Mouse (Mus musculus) liver, adult 2 months (tissue): Measurements from ENCODE around the gene Dbi.

ENCODE experiments used
- CTCF ChIP-seq: fragments of 200-500 bp; IDR thresholded peaks from 2 replicates; pipeline ENCODE4 v1.5.1; 2011; ENCODE audit warnings: low read depth, low read length, control low read depth
- POLR2A ChIP-seq: fragments of 200-500 bp; IDR thresholded peaks from 2 replicates; pipeline ENCODE4 v1.6.1; 2011; ENCODE audit warnings: low read length, control low read depth; ENCODE audit not compliant: insufficient read depth; ENCODE audit errors: extremely low read depth

DNA sequence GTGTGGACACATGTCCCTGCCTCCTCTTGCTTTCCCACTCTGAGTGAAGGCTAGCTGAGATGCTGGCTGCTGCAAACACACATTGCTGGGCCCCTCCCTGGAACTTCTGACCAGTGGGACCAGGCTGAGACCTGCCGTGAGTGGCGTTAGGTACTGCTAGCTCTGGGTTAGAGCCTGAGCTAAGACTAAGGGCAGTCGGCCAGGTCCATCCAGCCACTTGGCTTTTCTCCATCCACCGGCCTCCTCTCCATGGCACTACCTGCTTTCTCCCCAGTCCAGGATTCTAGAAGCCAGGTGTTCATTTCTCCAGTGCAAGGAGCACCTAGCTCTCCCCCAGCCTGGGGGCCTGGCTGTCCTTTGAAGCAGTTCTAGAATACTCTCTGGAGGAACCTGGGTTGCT is 45.9 kb downstream of the Dbi start:
- TF ChIP-seq CTCF (no peak), POLR2A (no peak)
